In genomic region chr14:79413121-79413520, GRCm38 (mm10) we compare ENCODE assay signal across 22 mouse cellular contexts. TPM values are rescaled to one million over a fixed set of nuclear protein-coding genes. Genes with fewer than 3 reads are reported as not detected.
DNase-seq lines count a peak whose midpoint lies in the region; ATAC-seq lines count a peak whose summit lies in the region.
"Had no signal": no experiment of that assay in that cellular context is flagged by ENCODE, and none has a peak within 500 bp of the region (broad histone marks: within the 10 kb centered on the region; RNA-seq: fewer than 3 reads in every experiment).

No protein-coding gene starts in this region.

- no peak overlapping the region for H3K4me3 ChIP-seq in midbrain, embryonic 11.5 days (ENCODE audit: low read depth, low read length)
- H3K4me3 ChIP-seq in midbrain, embryonic 13.5 days (replicated peaks): no peak overlapping the region
- no peak overlapping the region for H3K4me3 ChIP-seq in hindbrain, embryonic 13.5 days

- peak; percentile 66 for DNase-seq in heart, adult 11 months
- DNase-seq in heart, postnatal 4 days: no peak
- DNase-seq in midbrain, embryonic 11.5 days (ENCODE audit: low spot score, missing footprints): peak; percentile 12
- DNase-seq in R1 (ENCODE audit: low read depth, low spot score): peak; percentile 51
- DNase-seq: adrenal gland, adult 2 months; adrenal gland, adult 8-10 months; adrenal gland, postnatal 10 days; adrenal gland, postnatal 14 days; adrenal gland, postnatal 25 days; adrenal gland, postnatal 36 days; B cell, adult 2 months; cerebellum, adult 11 months; cerebellum, adult 11-12 months; cerebellum, adult 18-20 months; cerebellum, adult 2 months had no signal

- no peaks in the 10 kb centered on the region for H3K4me1 ChIP-seq in midbrain, embryonic 11.5 days (ENCODE audit: control insufficient read depth, insufficient read depth, low read length)
- H3K4me1 ChIP-seq in midbrain, embryonic 13.5 days (replicated peaks): no peaks in the 10 kb centered on the region
- H3K4me1 ChIP-seq in hindbrain, embryonic 13.5 days (replicated peaks): no peaks in the 10 kb centered on the region

- H3K27ac ChIP-seq in midbrain, embryonic 11.5 days (ENCODE audit: low read depth, low read length): no peak overlapping the region
- H3K27ac ChIP-seq in midbrain, embryonic 13.5 days: no peak overlapping the region
- H3K27ac ChIP-seq in hindbrain, embryonic 13.5 days: no peak overlapping the region

- no peak overlapping the region for H3K9ac ChIP-seq in midbrain, embryonic 11.5 days (ENCODE audit: low read length)
- H3K9ac ChIP-seq in midbrain, embryonic 13.5 days (replicated peaks): no peak overlapping the region
- H3K9ac ChIP-seq in hindbrain, embryonic 13.5 days: no peak overlapping the region

- ATAC-seq in midbrain, embryonic 11.5 days (ENCODE audit: low FRiP score): no peak
- no peak for ATAC-seq in midbrain, embryonic 13.5 days
- no peak for ATAC-seq in hindbrain, embryonic 13.5 days (ENCODE audit: low FRiP score)
- ATAC-seq: activated CD4-positive, CD25-positive, alpha-beta regulatory T cell, adult 4 months; CD4-positive, CD25-positive, alpha-beta regulatory T cell, adult 4 months; Patski had no signal

- WGBS in midbrain, embryonic 11.5 days: 72% methylated on average over 6 of the region's 6 CpGs
- 71% methylated on average over 6 of the region's 6 CpGs for WGBS in midbrain, embryonic 13.5 days
- 83% methylated on average over 6 of the region's 6 CpGs for WGBS in hindbrain, embryonic 13.5 days

- H3K4me2 ChIP-seq in midbrain, embryonic 11.5 days: no peak overlapping the region
- no peak overlapping the region for H3K4me2 ChIP-seq in midbrain, embryonic 13.5 days (replicated peaks)
- H3K4me2 ChIP-seq in hindbrain, embryonic 13.5 days: no peak overlapping the region

- H3K36me3 ChIP-seq in midbrain, embryonic 11.5 days (ENCODE audit: control insufficient read depth, insufficient read depth, low read length): no peaks in the 10 kb centered on the region
- peaks cover 34% of the 10 kb centered on the region for H3K36me3 ChIP-seq in midbrain, embryonic 13.5 days
- peaks cover 44% of the 10 kb centered on the region for H3K36me3 ChIP-seq in hindbrain, embryonic 13.5 days

- H3K27me3 ChIP-seq in midbrain, embryonic 11.5 days (ENCODE audit: control insufficient read depth, insufficient read depth, low read length): no peaks in the 10 kb centered on the region
- H3K27me3 ChIP-seq in midbrain, embryonic 13.5 days: no peaks in the 10 kb centered on the region
- H3K27me3 ChIP-seq in hindbrain, embryonic 13.5 days: no peaks in the 10 kb centered on the region
- H3K27me3 ChIP-seq: CH12.LX, Patski had no signal

- no peaks in the 10 kb centered on the region for H3K9me3 ChIP-seq in midbrain, embryonic 11.5 days (ENCODE audit: control insufficient read depth, low read length)
- H3K9me3 ChIP-seq in midbrain, embryonic 13.5 days: no peaks in the 10 kb centered on the region
- no peaks in the 10 kb centered on the region for H3K9me3 ChIP-seq in hindbrain, embryonic 13.5 days
- H3K9me3 ChIP-seq: G1E had no signal

RNA-seq across cellular contexts. Expression of gene Kbtbd7, which starts 13.2 kb away (rescaled TPM):
- 10 to 100 TPM; 11.0 to 11.1 TPM for total RNA-seq in heart, postnatal 4 days (2021)
- polyA plus RNA-seq in midbrain, embryonic 11.5 days (2014; fragmentation: Nextera tagmentation; extraction: Ambion mirVana): 18.4 and 20.2 TPM in 2 replicates
- polyA plus RNA-seq in midbrain, embryonic 13.5 days (2015; fragmentation: Nextera tagmentation; extraction: Ambion mirVana): 18.1 TPM in 2 replicates
- polyA plus RNA-seq in hindbrain, embryonic 13.5 days (2015; fragmentation: Nextera tagmentation; extraction: Ambion mirVana): 15.4 and 16.4 TPM in 2 replicates

RNA-seq across cellular contexts. Expression of gene Mtrf1, which starts 15.5 kb away (rescaled TPM):
- 1 to 10 TPM; 4.2 to 4.8 TPM for total RNA-seq in heart, postnatal 4 days (2021)
- 10.2 and 10.5 TPM in 2 replicates for polyA plus RNA-seq in midbrain, embryonic 11.5 days (2014; fragmentation: Nextera tagmentation; extraction: Ambion mirVana)
- 11.1 and 11.3 TPM in 2 replicates for polyA plus RNA-seq in midbrain, embryonic 13.5 days (2015; fragmentation: Nextera tagmentation; extraction: Ambion mirVana)
- polyA plus RNA-seq in hindbrain, embryonic 13.5 days (2015; fragmentation: Nextera tagmentation; extraction: Ambion mirVana): 11.2 and 12.4 TPM in 2 replicates

RNA-seq across cellular contexts. Expression of gene Naa16, which starts 22.5 kb away (rescaled TPM):
- 10 to 100 TPM; 14.9 to 15.0 TPM for total RNA-seq in heart, postnatal 4 days (2021)
- 38.3 and 41.8 TPM in 2 replicates for polyA plus RNA-seq in midbrain, embryonic 11.5 days (2014; fragmentation: Nextera tagmentation; extraction: Ambion mirVana)
- 26.2 and 30.0 TPM in 2 replicates for polyA plus RNA-seq in midbrain, embryonic 13.5 days (2015; fragmentation: Nextera tagmentation; extraction: Ambion mirVana)
- polyA plus RNA-seq in hindbrain, embryonic 13.5 days (2015; fragmentation: Nextera tagmentation; extraction: Ambion mirVana): 20.0 and 22.9 TPM in 2 replicates

RNA-seq across cellular contexts. Expression of gene Kbtbd6, which starts 38.5 kb away (rescaled TPM):
- 1 to 10 TPM in 1 of 2 experiments, under 1 TPM in 1; 0.95 to 1.5 TPM for total RNA-seq in heart, postnatal 4 days (2021)
- 4.6 and 5.1 TPM in 2 replicates for polyA plus RNA-seq in midbrain, embryonic 11.5 days (2014; fragmentation: Nextera tagmentation; extraction: Ambion mirVana)
- polyA plus RNA-seq in midbrain, embryonic 13.5 days (2015; fragmentation: Nextera tagmentation; extraction: Ambion mirVana): 1.8 and 2.3 TPM in 2 replicates
- 1.5 and 1.6 TPM in 2 replicates for polyA plus RNA-seq in hindbrain, embryonic 13.5 days (2015; fragmentation: Nextera tagmentation; extraction: Ambion mirVana)
- polyA plus RNA-seq: CD4-positive, CD25-positive, alpha-beta regulatory T cell, adult 4 months had no signal
